Mouse (Mus musculus): ENCODE data around the gene Mrgprf. TPM values are rescaled to one million over a fixed set of nuclear protein-coding genes. Genes with fewer than 3 reads are reported as not detected.

The Mrgprf gene
- polyA plus RNA-seq, 1 experiment = 16.2 TPM

- TF ChIP-seq CTCF (IDR thresholded peaks at IDR 0.05; ENCODE audit: insufficient read depth, low read length) (no peak), POLR2A (IDR thresholded peaks at IDR 0.05; ENCODE audit: borderline replicate concordance, extremely low read depth, low read depth, low read length) (no peak)
- peaks cover 8% of the 10 kb centered on the region for H3K4me1 ChIP-seq (ENCODE audit: control insufficient read depth, insufficient read depth, low read length)
- no peak for DNase-seq
- no peak overlapping the region for H3K4me3 ChIP-seq (replicated peaks; ENCODE audit: extremely low read depth, low read depth, low read length)
- 74% methylated on average over 4 of the region's 4 CpGs for WGBS
Measured at GRCm38 (mm10) chr7:145281396-145281795, 19.2 kb upstream of the Mrgprf start.

GRCm38 (mm10) chr7:145283041-145283440, 17.6 kb upstream of the Mrgprf start:
- peak; percentile 31 for DNase-seq

GRCm38 (mm10) chr7:145283487-145284187, 17.0 kb upstream of the Mrgprf start, which contains the start of gene Tpcn2:
TSS of gene Tpcn2 (minus strand) at chr7:145284011.
- 0% methylated on average over 18 of the region's 18 CpGs for WGBS
- TF ChIP-seq CTCF (IDR thresholded peaks at IDR 0.05; ENCODE audit: insufficient read depth, low read length) (peak; percentile 49; the same call in 1 of the 2 replicates), POLR2A (IDR thresholded peaks at IDR 0.05; ENCODE audit: borderline replicate concordance, extremely low read depth, low read depth, low read length) (peak; percentile 73; the same call in 1 of the 2 replicates)
- peak; percentile 89 for DNase-seq
- Histone ChIP-seq H3K4me1 (ENCODE audit: control insufficient read depth, insufficient read depth, low read length) (peaks cover 8% of the 10 kb centered on the region), H3K4me3 (replicated peaks; ENCODE audit: extremely low read depth, low read depth, low read length) (peak within 1 kb of the TSS; percentile 58)

More at GRCm38 (mm10) chr7:145283041-145283440, 17.6 kb upstream of the Mrgprf start:
- Histone ChIP-seq H3K4me3 (replicated peaks; ENCODE audit: extremely low read depth, low read depth, low read length) (peak overlapping the region; percentile 58), H3K4me1 (ENCODE audit: control insufficient read depth, insufficient read depth, low read length) (peaks cover 8% of the 10 kb centered on the region)
- WGBS = 41% methylated on average over 4 of the region's 4 CpGs
- TF ChIP-seq CTCF (IDR thresholded peaks at IDR 0.05; ENCODE audit: insufficient read depth, low read length) (no peak), POLR2A (IDR thresholded peaks at IDR 0.05; ENCODE audit: borderline replicate concordance, extremely low read depth, low read depth, low read length) (no peak)

- TF ChIP-seq POLR2A (IDR thresholded peaks at IDR 0.05; ENCODE audit: borderline replicate concordance, extremely low read depth, low read depth, low read length) (no peak), CTCF (IDR thresholded peaks at IDR 0.05; ENCODE audit: insufficient read depth, low read length) (no peak)
- WGBS = 40% methylated on average over 3 of the region's 3 CpGs
- peaks cover 8% of the 10 kb centered on the region for H3K4me1 ChIP-seq (ENCODE audit: control insufficient read depth, insufficient read depth, low read length)
- H3K4me3 ChIP-seq (replicated peaks; ENCODE audit: extremely low read depth, low read depth, low read length) = no peak overlapping the region
- DNase-seq = peak; percentile 41
Measured at GRCm38 (mm10) chr7:145284293-145284692, 16.3 kb upstream of the Mrgprf start.

- TF ChIP-seq POLR2A (IDR thresholded peaks at IDR 0.05; ENCODE audit: borderline replicate concordance, extremely low read depth, low read depth, low read length) = no peak
- TF ChIP-seq CTCF (IDR thresholded peaks at IDR 0.05; ENCODE audit: insufficient read depth, low read length) = no peak
- Histone ChIP-seq H3K4me1 (ENCODE audit: control insufficient read depth, insufficient read depth, low read length) (peaks cover 8% of the 10 kb centered on the region), H3K4me3 (replicated peaks; ENCODE audit: extremely low read depth, low read depth, low read length) (no peak overlapping the region)
- 77% methylated on average over 4 of the region's 4 CpGs for WGBS
- DNase-seq = no peak
Measured at GRCm38 (mm10) chr7:145285476-145285875, 15.2 kb upstream of the Mrgprf start.

- TF ChIP-seq POLR2A (IDR thresholded peaks at IDR 0.05; ENCODE audit: borderline replicate concordance, extremely low read depth, low read depth, low read length) (no peak), CTCF (IDR thresholded peaks at IDR 0.05; ENCODE audit: insufficient read depth, low read length) (no peak)
- no peak overlapping the region for H3K4me3 ChIP-seq (replicated peaks; ENCODE audit: extremely low read depth, low read depth, low read length)
- DNase-seq = no peak
- WGBS = 61% methylated on average over 6 of the region's 6 CpGs
- peaks cover 8% of the 10 kb centered on the region for H3K4me1 ChIP-seq (ENCODE audit: control insufficient read depth, insufficient read depth, low read length)
Measured at GRCm38 (mm10) chr7:145287410-145287809, 13.2 kb upstream of the Mrgprf start.

GRCm38 (mm10) chr7:145289302-145289701, 11.3 kb upstream of the Mrgprf start:
- no peak for DNase-seq
- WGBS = 29% methylated on average over 5 of the region's 5 CpGs
- TF ChIP-seq POLR2A (IDR thresholded peaks at IDR 0.05; ENCODE audit: borderline replicate concordance, extremely low read depth, low read depth, low read length) = no peak
- peak; percentile 48; the same call in 1 of the 2 replicates for TF ChIP-seq CTCF (IDR thresholded peaks at IDR 0.05; ENCODE audit: insufficient read depth, low read length)
- Histone ChIP-seq H3K4me1 (ENCODE audit: control insufficient read depth, insufficient read depth, low read length) (no peaks in the 10 kb centered on the region), H3K4me3 (replicated peaks; ENCODE audit: extremely low read depth, low read depth, low read length) (no peak overlapping the region)

- TF ChIP-seq CTCF (IDR thresholded peaks at IDR 0.05; ENCODE audit: insufficient read depth, low read length) (no peak), POLR2A (IDR thresholded peaks at IDR 0.05; ENCODE audit: borderline replicate concordance, extremely low read depth, low read depth, low read length) (no peak)
- Histone ChIP-seq H3K4me1 (ENCODE audit: control insufficient read depth, insufficient read depth, low read length) (no peaks in the 10 kb centered on the region), H3K4me3 (replicated peaks; ENCODE audit: extremely low read depth, low read depth, low read length) (no peak overlapping the region)
- no peak for DNase-seq
- 95% methylated on average over 2 of the region's 2 CpGs for WGBS
Measured at GRCm38 (mm10) chr7:145291847-145292246, 8.8 kb upstream of the Mrgprf start.

- Histone ChIP-seq H3K4me3 (replicated peaks; ENCODE audit: extremely low read depth, low read depth, low read length) (no peak overlapping the region), H3K4me1 (ENCODE audit: control insufficient read depth, insufficient read depth, low read length) (no peaks in the 10 kb centered on the region)
- no peak for DNase-seq
- TF ChIP-seq POLR2A (IDR thresholded peaks at IDR 0.05; ENCODE audit: borderline replicate concordance, extremely low read depth, low read depth, low read length) (no peak), CTCF (IDR thresholded peaks at IDR 0.05; ENCODE audit: insufficient read depth, low read length) (no peak)
- WGBS = 73% methylated on average over 2 of the region's 2 CpGs
Measured at GRCm38 (mm10) chr7:145292726-145293125, 7.9 kb upstream of the Mrgprf start.

GRCm38 (mm10) chr7:145293859-145294258, 6.8 kb upstream of the Mrgprf start:
- TF ChIP-seq POLR2A (IDR thresholded peaks at IDR 0.05; ENCODE audit: borderline replicate concordance, extremely low read depth, low read depth, low read length) (no peak), CTCF (IDR thresholded peaks at IDR 0.05; ENCODE audit: insufficient read depth, low read length) (no peak)
- 33% methylated on average over 6 of the region's 6 CpGs for WGBS
- Histone ChIP-seq H3K4me3 (replicated peaks; ENCODE audit: extremely low read depth, low read depth, low read length) (no peak overlapping the region), H3K4me1 (ENCODE audit: control insufficient read depth, insufficient read depth, low read length) (no peaks in the 10 kb centered on the region)
- peak; percentile 43 for DNase-seq
